Mouse (Mus musculus): Measurements from ENCODE around the gene Srsf7.

Srsf7 gene

GRCm38 (mm10) chr17:80167851-80168251 lies 39.3 kb downstream of the Srsf7 start:
- in situ Hi-C loops (cut with MboI; ENCODE audit: low pct_unique_long_range_greater_than_20kb in 1 of 2, low sequenced_read_pairs in 2 of 2, unreplicated experiment in 1 of 2): no loop called here

- in situ Hi-C loops (cut with MboI; ENCODE audit: low pct_unique_long_range_greater_than_20kb in 1 of 2, low sequenced_read_pairs in 2 of 2, unreplicated experiment in 1 of 2): no loop called here
Observed at GRCm38 (mm10) chr17:80167436-80167835, 39.7 kb downstream of the Srsf7 start.

- in situ Hi-C loops (cut with MboI; ENCODE audit: low pct_unique_long_range_greater_than_20kb in 1 of 2, low sequenced_read_pairs in 2 of 2, unreplicated experiment in 1 of 2): no loop called here
Observed at GRCm38 (mm10) chr17:80166346-80166745, 40.8 kb downstream of the Srsf7 start.

- in situ Hi-C loops (cut with MboI; ENCODE audit: low pct_unique_long_range_greater_than_20kb in 1 of 2, low sequenced_read_pairs in 2 of 2, unreplicated experiment in 1 of 2): no loop called here
Observed at GRCm38 (mm10) chr17:80165741-80166140, 41.4 kb downstream of the Srsf7 start.

GRCm38 (mm10) chr17:80163991-80164390 lies 43.1 kb downstream of the Srsf7 start:
- in situ Hi-C loops (cut with MboI; ENCODE audit: low pct_unique_long_range_greater_than_20kb in 1 of 2, low sequenced_read_pairs in 2 of 2, unreplicated experiment in 1 of 2): no loop called here

- in situ Hi-C loops (cut with MboI; ENCODE audit: low pct_unique_long_range_greater_than_20kb in 1 of 2, low sequenced_read_pairs in 2 of 2, unreplicated experiment in 1 of 2): no loop called here
Observed at GRCm38 (mm10) chr17:80160454-80160853, 46.7 kb downstream of the Srsf7 start.

GRCm38 (mm10) chr17:80157489-80157888 lies 49.6 kb downstream of the Srsf7 start:
- in situ Hi-C loops (cut with MboI; ENCODE audit: low pct_unique_long_range_greater_than_20kb in 1 of 2, low sequenced_read_pairs in 2 of 2, unreplicated experiment in 1 of 2): no loop called here

GRCm38 (mm10) chr17:80156905-80157304 lies 50.2 kb downstream of the Srsf7 start:
- in situ Hi-C loops (cut with MboI; ENCODE audit: low pct_unique_long_range_greater_than_20kb in 1 of 2, low sequenced_read_pairs in 2 of 2, unreplicated experiment in 1 of 2): no loop called here

- in situ Hi-C loops (cut with MboI; ENCODE audit: low pct_unique_long_range_greater_than_20kb in 1 of 2, low sequenced_read_pairs in 2 of 2, unreplicated experiment in 1 of 2): no loop called here
Observed at GRCm38 (mm10) chr17:80153631-80154030, 53.5 kb downstream of the Srsf7 start.

GRCm38 (mm10) chr17:80152767-80153630 lies 54.1 kb downstream of the Srsf7 start:
- in situ Hi-C loops (cut with MboI; ENCODE audit: low pct_unique_long_range_greater_than_20kb in 1 of 2, low sequenced_read_pairs in 2 of 2, unreplicated experiment in 1 of 2): no loop called here

GRCm38 (mm10) chr17:80151353-80151752 lies 55.8 kb downstream of the Srsf7 start:
- in situ Hi-C loops (cut with MboI; ENCODE audit: low pct_unique_long_range_greater_than_20kb in 1 of 2, low sequenced_read_pairs in 2 of 2, unreplicated experiment in 1 of 2): no loop called here

Measured in mouse embryonic stem cell (cell line).